Mouse (Mus musculus): ENCODE measurements at regions not wholly inside any gene's neighbourhood (a gene's known extent, or its start where the extent isn't known, plus 50 kb on each side); places are given as distances from the start of the nearest gene placed in this dataset.
A peak's percentile ranks its signal among the peaks of the same experiment; 100 is the strongest.

GRCm38 (mm10) chr14:99733474-99734199 is 435.1 kb downstream of the Klf5 start:
- no peak for DNase-seq

GRCm38 (mm10) chr14:99734200-99734567 is 435.7 kb downstream of the Klf5 start:
- DNase-seq: no peak

- peak; percentile 7 to 33 for DNase-seq
These were observed 445.3 kb downstream of the Klf5 start for GRCm38 (mm10) chr14:99743625-99744297.

- DNase-seq: no peak
These were observed 446.7 kb downstream of the Klf5 start for GRCm38 (mm10) chr14:99745209-99745608.

GRCm38 (mm10) chr14:99748166-99748565 is 449.7 kb downstream of the Klf5 start:
- DNase-seq: no peak

- DNase-seq: no peak
These were observed 451.1 kb downstream of the Klf5 start for GRCm38 (mm10) chr14:99749308-99750305.

- DNase-seq: no peak
These were observed 459.6 kb downstream of the Klf5 start for GRCm38 (mm10) chr14:99758045-99758444.

GRCm38 (mm10) chr14:99763336-99763735 is 464.8 kb downstream of the Klf5 start:
- no peak for DNase-seq

- peak in 1 of 2 experiments; percentile 16 for DNase-seq
These were observed 472.5 kb downstream of the Klf5 start for GRCm38 (mm10) chr14:99771009-99771408.

GRCm38 (mm10) chr14:99772774-99773423 is 474.4 kb downstream of the Klf5 start:
- no peak for DNase-seq

GRCm38 (mm10) chr14:99778477-99778876 is 480.0 kb downstream of the Klf5 start:
- peak in 1 of 2 experiments; percentile 20 for DNase-seq

GRCm38 (mm10) chr14:99778957-99779356 is 480.5 kb downstream of the Klf5 start:
- DNase-seq: no peak

- peak; percentile 56 to 75 for DNase-seq
These were observed 485.2 kb downstream of the Klf5 start for GRCm38 (mm10) chr14:99783646-99784045.

- DNase-seq: peak in 1 of 2 experiments; percentile 24
These were observed 486.6 kb downstream of the Klf5 start for GRCm38 (mm10) chr14:99785106-99785505.

- no peak for DNase-seq
These were observed 487.9 kb downstream of the Klf5 start for GRCm38 (mm10) chr14:99786367-99786766.

- DNase-seq: peak in 1 of 2 experiments; percentile 11
These were observed 489.7 kb downstream of the Klf5 start for GRCm38 (mm10) chr14:99788185-99788584.

- DNase-seq: no peak
These were observed 488.2 kb downstream of the Klf12 start for GRCm38 (mm10) chr14:99796293-99796692.

GRCm38 (mm10) chr14:99806052-99806451 is 478.4 kb downstream of the Klf12 start:
- DNase-seq: no peak

- no peak for DNase-seq
These were observed 477.9 kb downstream of the Klf12 start for GRCm38 (mm10) chr14:99806599-99806998.

GRCm38 (mm10) chr14:99812741-99813485 is 471.6 kb downstream of the Klf12 start:
- DNase-seq: no peak
